Mouse (Mus musculus) liver, adult 2 months (tissue): ENCODE measurements around the gene Wnk2.

ENCODE experiments used
- CTCF ChIP-seq: fragments of 200-500 bp; IDR thresholded peaks from 2 replicates; pipeline ENCODE4 v1.5.1; 2011; ENCODE audit warnings: low read depth, low read length, control low read depth
- POLR2A ChIP-seq: fragments of 200-500 bp; IDR thresholded peaks from 2 replicates; pipeline ENCODE4 v1.6.1; 2011; ENCODE audit warnings: low read length, control low read depth; ENCODE audit not compliant: insufficient read depth; ENCODE audit errors: extremely low read depth

- TF ChIP-seq CTCF: no peak
- TF ChIP-seq POLR2A: no peak
These were observed 103.7 kb downstream of the Wnk2 start for GRCm38 (mm10) chr13:49044145-49044561.
